Mouse (Mus musculus) neutrophil, adult 5-6 weeks (primary cell): Measurements from ENCODE around the gene Olfr572. TPM values are rescaled to one million over a fixed set of nuclear protein-coding genes. Genes with fewer than 3 reads are reported as not detected.

Experiments
- ATAC-seq: fragments of 151-379, 151-347 bp; 2 replicates; pipeline ENCODE4 v1.8.0; 2017; ENCODE audit warnings: mild to moderate bottlenecking, moderate TSS enrichment; ENCODE audit not compliant: insufficient number of reproducible peaks, poor library complexity, low FRiP score, severe bottlenecking; ENCODE audit errors: extremely low read depth
- total RNA-seq: library from RNA; stranded (forward); fragments of 200-1000 nt; gene quantifications from 2 replicates; pipeline ENCODE4 v1.2.3, GENCODE M21; 2017

Olfr572 gene
- total RNA-seq = not detected in 2 replicates

- no peak for ATAC-seq
These were observed at the start of gene Olfr572 for GRCm38 (mm10) chr7:102924109-102924508. Gene Olfr572, plus strand, starts transcription at chr7:102924409.

- ATAC-seq = no peak
These were observed 47.4 kb upstream of the Olfr572 start, which contains the start of gene Olfr568 for GRCm38 (mm10) chr7:102876822-102877221. Gene Olfr568, plus strand, starts transcription at chr7:102877122.

- no peak for ATAC-seq
These were observed 33.4 kb upstream of the Olfr572 start, which contains the start of gene Olfr569 for GRCm38 (mm10) chr7:102890782-102891181. Gene Olfr569, minus strand, starts transcription at chr7:102890882.

GRCm38 (mm10) chr7:102915261-102915660 lies 8.9 kb upstream of the Olfr572 start:
- no peak for ATAC-seq

GRCm38 (mm10) chr7:102916405-102916804 lies 7.8 kb upstream of the Olfr572 start:
- ATAC-seq = no peak

GRCm38 (mm10) chr7:102917032-102917875 lies 7.0 kb upstream of the Olfr572 start, which contains the start of gene Olfr571:
Gene Olfr571, minus strand, starts transcription at chr7:102917536.
- ATAC-seq = no peak

GRCm38 (mm10) chr7:102919632-102920031 lies 4.6 kb upstream of the Olfr572 start:
- no peak for ATAC-seq

GRCm38 (mm10) chr7:102927105-102927504 lies 2.9 kb downstream of the Olfr572 start:
- no peak for ATAC-seq

GRCm38 (mm10) chr7:102942475-102942874 lies 18.3 kb downstream of the Olfr572 start, which contains the start of gene Olfr573-ps1:
Gene Olfr573-ps1, minus strand, starts transcription at chr7:102942575.
- no peak for ATAC-seq

- no peak for ATAC-seq
These were observed 19.2 kb downstream of the Olfr572 start for GRCm38 (mm10) chr7:102943417-102943816.

- no peak for ATAC-seq
These were observed 24.0 kb downstream of the Olfr572 start, which contains the start of gene Olfr574 for GRCm38 (mm10) chr7:102948167-102948566. Gene Olfr574, plus strand, starts transcription at chr7:102948467.

GRCm38 (mm10) chr7:102950732-102951131 lies 26.5 kb downstream of the Olfr572 start:
- no peak for ATAC-seq

- ATAC-seq = no peak
These were observed 33.9 kb downstream of the Olfr572 start for GRCm38 (mm10) chr7:102958137-102958536.

GRCm38 (mm10) chr7:102958593-102958992 lies 34.4 kb downstream of the Olfr572 start, which contains the start of gene Olfr575:
Gene Olfr575, minus strand, starts transcription at chr7:102958775.
- ATAC-seq = no peak

- no peak for ATAC-seq
These were observed 38.2 kb downstream of the Olfr572 start, which contains the start of gene Olfr576 for GRCm38 (mm10) chr7:102962360-102962759. Gene Olfr576, plus strand, starts transcription at chr7:102962660.

GRCm38 (mm10) chr7:102974399-102974798 lies 50.2 kb downstream of the Olfr572 start:
- no peak for ATAC-seq

GRCm38 (mm10) chr7:102975843-102976242 lies 51.6 kb downstream of the Olfr572 start, which contains the start of gene Olfr577:
Gene Olfr577, minus strand, starts transcription at chr7:102975943.
- ATAC-seq = no peak
